Comparison of ENCODE assay signal across 8 mouse cellular contexts in genomic region chr6:117918043-117918442, GRCm38 (mm10). TPM values are rescaled to one million over a fixed set of nuclear protein-coding genes. Genes with fewer than 3 reads are reported as not detected.
DNase-seq lines count a peak whose midpoint lies in the region; ATAC-seq and TF ChIP-seq lines count a peak whose summit lies in the region.

No protein-coding gene starts in this region.

- DNase-seq in liver, adult 2 months (ENCODE audit: extremely low read depth, low read depth, low spot score) = no peak
- DNase-seq in liver = no peak
- DNase-seq in midbrain, postnatal 0 days (ENCODE audit: low spot score) = no peak
- DNase-seq in adrenal gland, adult 2 months = no peak
- no peak for DNase-seq in urinary bladder, postnatal 4 days (ENCODE audit: low spot score in 2 of 2)

- no peak for TF ChIP-seq POLR2A in liver, adult 2 months (IDR thresholded peaks at IDR 0.05; ENCODE audit: extremely low read depth, insufficient read depth, low read length)
- no peak for TF ChIP-seq POLR2A in cortical plate, adult 2 months (IDR thresholded peaks at IDR 0.05; ENCODE audit: extremely low read depth, insufficient read depth, low read length)

- no peak for ATAC-seq in hindbrain, embryonic 15.5 days (ENCODE audit: low FRiP score, low read depth)
- ATAC-seq in midbrain, postnatal 0 days (ENCODE audit: low FRiP score) = no peak
- ATAC-seq in inflammation-experienced regulatory T-cells, adult 6 months = no peak

- peaks cover 21% of the 10 kb centered on the region for H3K79me2 ChIP-seq in liver, adult 2 months (ENCODE audit: control insufficient read depth, insufficient read depth, low read length)

- H3K27ac ChIP-seq in liver, adult 2 months (replicated peaks; ENCODE audit: insufficient read depth, low read depth, low read length) = no peak overlapping the region; the same call in 1 of the 2 replicates
- H3K27ac ChIP-seq in cortical plate, adult 2 months (ENCODE audit: insufficient read depth, low read length) = no peak overlapping the region
- H3K27ac ChIP-seq in hindbrain, embryonic 15.5 days (replicated peaks) = no peak overlapping the region
- H3K27ac ChIP-seq in midbrain, postnatal 0 days (ENCODE audit: low read depth, low read length) = 0 out of 2 replicates have a peak overlapping the region, but pooled peaks have one; percentile 67

- peak overlapping the region; percentile 76 for H3K9ac ChIP-seq in liver, adult 2 months (ENCODE audit: low read depth, low read length)
- H3K9ac ChIP-seq in hindbrain, embryonic 15.5 days = peak overlapping the region; percentile 58
- 0 out of 2 replicates have a peak overlapping the region, but pooled peaks have one; percentile 24 for H3K9ac ChIP-seq in midbrain, postnatal 0 days (replicated peaks; ENCODE audit: low read length, poor library complexity, severe bottlenecking)

- H3K4me1 ChIP-seq in liver, adult 2 months (ENCODE audit: control insufficient read depth, insufficient read depth, low read length) = peaks cover 16% of the 10 kb centered on the region
- H3K4me1 ChIP-seq in cortical plate, adult 2 months (ENCODE audit: control insufficient read depth, insufficient read depth, low read length) = no peaks in the 10 kb centered on the region; the same call in 1 of the 2 replicates
- H3K4me1 ChIP-seq in hindbrain, embryonic 15.5 days (replicated peaks) = peaks cover 36% of the 10 kb centered on the region
- peaks cover 6% of the 10 kb centered on the region; the same call in 1 of the 2 replicates for H3K4me1 ChIP-seq in midbrain, postnatal 0 days (ENCODE audit: insufficient read depth, low read length)

- no peaks in the 10 kb centered on the region for H3K27me3 ChIP-seq in liver, adult 2 months (ENCODE audit: control insufficient read depth, insufficient read depth, low read length)
- H3K27me3 ChIP-seq in hindbrain, embryonic 15.5 days = no peaks in the 10 kb centered on the region
- H3K27me3 ChIP-seq in midbrain, postnatal 0 days (ENCODE audit: insufficient read depth, low read length) = no peaks in the 10 kb centered on the region

- H3K9me3 ChIP-seq in hindbrain, embryonic 15.5 days = no peaks in the 10 kb centered on the region
- no peaks in the 10 kb centered on the region for H3K9me3 ChIP-seq in midbrain, postnatal 0 days (ENCODE audit: low read length)

- no peak for TF ChIP-seq CTCF in liver, adult 2 months (IDR thresholded peaks at IDR 0.05; ENCODE audit: low read depth, low read length)
- no peak for TF ChIP-seq CTCF in cortical plate, adult 2 months (IDR thresholded peaks at IDR 0.05; ENCODE audit: extremely low read depth, insufficient read depth, low read length)
- TF ChIP-seq CTCF in midbrain, postnatal 0 days (IDR thresholded peaks at IDR 0.05) = no peak

- WGBS in liver, adult 2 months = 4% methylated on average over 5 of the region's 5 CpGs
- WGBS in hindbrain, embryonic 15.5 days = 28% methylated on average over 5 of the region's 5 CpGs
- WGBS in midbrain, postnatal 0 days = 31% methylated on average over 5 of the region's 5 CpGs

- H3K4me3 ChIP-seq in liver, adult 2 months (ENCODE audit: insufficient read depth, low read depth, low read length) = peak overlapping the region; percentile 68
- peak overlapping the region; percentile 84 for H3K4me3 ChIP-seq in cortical plate, adult 2 months (ENCODE audit: insufficient read depth, low read length)
- peak overlapping the region; percentile 63 for H3K4me3 ChIP-seq in hindbrain, embryonic 15.5 days
- peak overlapping the region; percentile 56 for H3K4me3 ChIP-seq in midbrain, postnatal 0 days (ENCODE audit: low read depth, low read length)

- H3K4me2 ChIP-seq in hindbrain, embryonic 15.5 days = peak overlapping the region; percentile 97
- peak overlapping the region; percentile 94 for H3K4me2 ChIP-seq in midbrain, postnatal 0 days (ENCODE audit: low read depth, low read length, poor library complexity, severe bottlenecking)

- H3K36me3 ChIP-seq in liver, adult 2 months (ENCODE audit: control insufficient read depth, insufficient read depth, low read length) = peaks cover 31% of the 10 kb centered on the region
- no peaks in the 10 kb centered on the region; the same call in 1 of the 2 replicates for H3K36me3 ChIP-seq in hindbrain, embryonic 15.5 days
- H3K36me3 ChIP-seq in midbrain, postnatal 0 days (ENCODE audit: insufficient read depth, low read length) = no peaks in the 10 kb centered on the region

RNA-seq across cellular contexts. Expression of gene Hnrnpf, which starts 17.9 kb away (rescaled TPM):
- 188 and 197 TPM in 2 replicates for total RNA-seq in liver, adult 2 months (2014; rRNA removed)
- 88.2 and 89.3 TPM in 2 replicates for polyA plus RNA-seq in liver, adult 2 months (2012; rRNA removed)
- 101 and 111 TPM in 2 replicates for polyA plus RNA-seq in cortical plate, adult 2 months (2012; rRNA removed)
- 270 and 273 TPM in 2 replicates for polyA plus RNA-seq in hindbrain, embryonic 15.5 days (2015; fragmentation: Nextera tagmentation; extraction: Ambion mirVana)
- total RNA-seq in midbrain, postnatal 0 days (2014; rRNA removed) = 154 and 159 TPM in 2 replicates
- polyA plus RNA-seq in midbrain, postnatal 0 days (2015; fragmentation: Nextera tagmentation; extraction: Ambion mirVana) = 173 and 183 TPM in 2 replicates
- 100 to 1,000 TPM; 299 to 305 TPM for total RNA-seq in adrenal gland, adult 2 months (2021)
- polyA plus RNA-seq in adrenal gland, adult 2 months (2012; rRNA removed) = 30.0 and 43.5 TPM in 2 replicates
- 1,000 to 10,000 TPM in 1 of 3 experiments, 100 to 1,000 TPM in 2; 776 to 1,009 (median 841) TPM for polyA plus RNA-seq in inflammation-experienced regulatory T-cells, adult 6 months (2017; shearing (Covaris generic))

RNA-seq across cellular contexts. Expression of gene Fxyd4, which starts 19.4 kb away (rescaled TPM):
- not detected in 2 replicates for total RNA-seq in liver, adult 2 months (2014; rRNA removed)
- 0.18 TPM in 1 of 2 replicates, not detected in the other for polyA plus RNA-seq in liver, adult 2 months (2012; rRNA removed)
- 0.17 TPM in 1 of 2 replicates, not detected in the other for polyA plus RNA-seq in cortical plate, adult 2 months (2012; rRNA removed)
- polyA plus RNA-seq in hindbrain, embryonic 15.5 days (2015; fragmentation: Nextera tagmentation; extraction: Ambion mirVana) = 2.4 and 3.9 TPM in 2 replicates
- total RNA-seq in midbrain, postnatal 0 days (2014; rRNA removed) = not detected in 2 replicates
- 0.49 and 0.96 TPM in 2 replicates for polyA plus RNA-seq in midbrain, postnatal 0 days (2015; fragmentation: Nextera tagmentation; extraction: Ambion mirVana)
- not detected for total RNA-seq in adrenal gland, adult 2 months (2021)
- not detected in 2 replicates for polyA plus RNA-seq in adrenal gland, adult 2 months (2012; rRNA removed)
- 10 to 100 TPM in 2 of 3 experiments, 1 to 10 TPM in 1; 6.1 to 16.1 (median 10.9) TPM for polyA plus RNA-seq in inflammation-experienced regulatory T-cells, adult 6 months (2017; shearing (Covaris generic))

RNA-seq across cellular contexts. Expression of gene Zfp239, which starts 56.1 kb away (rescaled TPM):
- 0.07 and 0.09 TPM in 2 replicates for total RNA-seq in liver, adult 2 months (2014; rRNA removed)
- 0.05 TPM in 1 of 2 replicates, not detected in the other for polyA plus RNA-seq in liver, adult 2 months (2012; rRNA removed)
- 34.0 and 34.5 TPM in 2 replicates for polyA plus RNA-seq in cortical plate, adult 2 months (2012; rRNA removed)
- polyA plus RNA-seq in hindbrain, embryonic 15.5 days (2015; fragmentation: Nextera tagmentation; extraction: Ambion mirVana) = 13.5 and 16.9 TPM in 2 replicates
- 14.5 and 18.6 TPM in 2 replicates for total RNA-seq in midbrain, postnatal 0 days (2014; rRNA removed)
- 16.1 and 16.6 TPM in 2 replicates for polyA plus RNA-seq in midbrain, postnatal 0 days (2015; fragmentation: Nextera tagmentation; extraction: Ambion mirVana)
- 1 to 10 TPM; 1.8 to 3.1 TPM for total RNA-seq in adrenal gland, adult 2 months (2021)
- 0.61 and 0.83 TPM in 2 replicates for polyA plus RNA-seq in adrenal gland, adult 2 months (2012; rRNA removed)
- 1 to 10 TPM; 4.5 to 6.2 (median 4.9) TPM for polyA plus RNA-seq in inflammation-experienced regulatory T-cells, adult 6 months (2017; shearing (Covaris generic))

Comparison
In these comparisons a context has a peak if more than half of its experiments do, and no peak if none do; other contexts are left out.
1. H3K9ac ChIP-seq: peak in every context shown above with its lines; median percentile 76 in liver, adult 2 months; 58 in hindbrain, embryonic 15.5 days; 24 in midbrain, postnatal 0 days.